Mouse (Mus musculus) cortical plate, adult 2 months (tissue): ENCODE results near the gene Tspan9.

Source experiments
- CTCF ChIP-seq: fragments of 200-500 bp; IDR thresholded peaks from 2 replicates; pipeline ENCODE4 v1.5.1; 2011; ENCODE audit warnings: mild to moderate bottlenecking, control low read depth, low read length; ENCODE audit not compliant: insufficient read depth; ENCODE audit errors: extremely low read depth
- POLR2A ChIP-seq: fragments of 200-500 bp; IDR thresholded peaks from 2 replicates; pipeline ENCODE4 v1.6.1; 2011; ENCODE audit warnings: mild to moderate bottlenecking, low read length, control low read depth; ENCODE audit not compliant: insufficient read depth; ENCODE audit errors: extremely low read depth

DNA sequence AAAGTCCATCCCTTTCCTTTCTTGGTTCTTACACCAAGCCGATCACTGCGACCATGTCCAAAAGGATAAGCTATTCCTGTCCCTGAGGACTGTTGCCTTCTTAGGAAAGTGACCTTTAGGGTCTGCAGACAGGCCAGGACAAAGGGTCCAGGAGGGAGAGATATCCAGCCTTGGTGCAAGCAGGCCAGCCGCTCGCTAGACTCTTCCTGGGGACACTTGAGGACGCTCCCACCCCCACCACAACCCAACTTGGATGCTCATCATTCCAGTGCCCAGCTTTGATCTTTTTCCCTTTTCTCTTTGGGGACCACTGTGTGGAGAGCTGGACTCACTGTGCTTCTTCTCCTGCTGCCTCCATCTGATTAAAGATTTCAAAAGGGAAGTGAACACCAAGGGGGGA lies 214.7 kb downstream of the Tspan9 start:
- TF ChIP-seq CTCF = no peak
- TF ChIP-seq POLR2A = no peak
